Mouse (Mus musculus) embryonic fibroblast, embryonic 13.5 days (primary cell): ENCODE measurements at regions not wholly inside any gene's neighbourhood (a gene's known extent, or its start where the extent isn't known, plus 50 kb on each side); places are given as distances from the start of the nearest gene placed in this dataset.

ENCODE experiments used
- CTCF ChIP-seq: IDR thresholded peaks from 2 replicates; pipeline ENCODE4 v1.5.1; 2011; ENCODE audit warnings: mild to moderate bottlenecking, control low read depth, low read length, moderate library complexity, borderline replicate concordance; ENCODE audit not compliant: insufficient read depth
- POLR2A ChIP-seq: IDR thresholded peaks from 2 replicates; pipeline ENCODE4 v1.6.1; 2011; ENCODE audit warnings: low read depth, mild to moderate bottlenecking, control low read depth, low read length, moderate library complexity

GRCm38 (mm10) chr14:100642076-100642475 is 357.6 kb upstream of the Klf12 start:
- TF ChIP-seq CTCF (no peak), POLR2A (no peak)
